Mouse (Mus musculus) thymus, adult 18-20 months (tissue): ENCODE data around the gene Bmper.

ENCODE experiments used
- DNase-seq, 2 experiments: peaks; one replicate each; pipeline ENCODE4 v3.0.0; 2022; ENCODE audit warnings: mixed read lengths in 2 of 2

Gene Bmper

DNA sequence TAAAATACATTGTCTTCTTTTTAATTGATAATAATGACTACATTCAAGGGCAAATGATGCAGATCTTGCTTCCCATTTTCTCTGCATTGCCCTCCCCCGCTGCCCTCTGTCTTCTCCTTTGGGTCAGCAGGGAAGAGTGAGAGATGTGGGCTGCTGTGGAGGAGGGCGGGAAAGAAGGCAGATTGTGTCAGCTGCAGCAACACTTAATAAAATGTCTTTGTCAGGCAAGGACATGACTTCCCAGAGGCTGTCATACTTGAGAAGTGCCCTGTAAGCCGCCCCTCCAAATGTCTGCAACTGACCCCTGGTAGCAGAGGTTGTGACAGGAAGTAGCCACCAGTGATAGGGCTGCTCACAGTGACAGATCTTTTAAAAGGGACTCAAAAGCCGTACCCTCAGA, 83.3 kb downstream of the Bmper start:
- no peak for DNase-seq

DNA sequence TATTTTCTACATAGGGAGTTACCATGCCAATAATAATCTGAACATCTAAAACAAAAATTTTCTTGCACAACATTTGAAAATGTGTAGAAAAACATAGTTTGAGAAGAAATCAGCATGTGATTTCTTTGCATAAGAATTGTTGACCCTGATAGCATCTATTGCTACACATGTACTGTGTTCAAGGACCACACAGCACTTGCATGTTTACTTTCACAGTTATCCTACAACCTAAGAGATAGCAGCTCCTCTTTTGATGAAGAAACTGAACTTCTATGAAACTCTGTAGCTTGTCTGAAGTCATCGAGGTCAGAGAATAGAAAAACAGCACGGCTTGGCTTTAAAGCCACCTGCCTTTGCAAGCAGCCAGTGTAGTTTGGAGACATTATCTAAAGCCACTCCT, 85.0 kb downstream of the Bmper start:
- no peak for DNase-seq

GRCm38 (mm10) chr9:23310953-23311352, 88.1 kb downstream of the Bmper start:
- no peak for DNase-seq

GRCm38 (mm10) chr9:23311956-23312355, 89.1 kb downstream of the Bmper start:
- DNase-seq = no peak

DNA sequence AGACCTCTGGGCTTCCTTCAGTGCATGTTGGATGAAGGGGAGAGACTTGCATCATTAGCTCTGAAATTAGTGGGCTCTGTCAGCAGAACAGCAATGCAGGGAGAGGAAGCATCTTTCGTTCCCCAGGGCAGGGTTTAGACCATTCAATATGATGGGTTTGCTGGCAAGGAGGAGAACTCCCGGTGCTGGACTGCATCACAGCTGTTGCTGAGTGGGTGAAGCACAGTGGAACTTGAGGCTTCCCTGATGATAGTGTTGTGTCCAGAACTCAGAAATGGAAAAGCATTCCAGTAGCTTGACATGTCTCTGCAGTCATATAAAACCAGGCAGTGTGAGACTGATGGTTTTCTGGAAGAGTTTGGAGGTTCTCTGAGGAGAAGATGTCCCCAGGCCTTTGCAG, 90.0 kb downstream of the Bmper start:
- no peak for DNase-seq

DNA sequence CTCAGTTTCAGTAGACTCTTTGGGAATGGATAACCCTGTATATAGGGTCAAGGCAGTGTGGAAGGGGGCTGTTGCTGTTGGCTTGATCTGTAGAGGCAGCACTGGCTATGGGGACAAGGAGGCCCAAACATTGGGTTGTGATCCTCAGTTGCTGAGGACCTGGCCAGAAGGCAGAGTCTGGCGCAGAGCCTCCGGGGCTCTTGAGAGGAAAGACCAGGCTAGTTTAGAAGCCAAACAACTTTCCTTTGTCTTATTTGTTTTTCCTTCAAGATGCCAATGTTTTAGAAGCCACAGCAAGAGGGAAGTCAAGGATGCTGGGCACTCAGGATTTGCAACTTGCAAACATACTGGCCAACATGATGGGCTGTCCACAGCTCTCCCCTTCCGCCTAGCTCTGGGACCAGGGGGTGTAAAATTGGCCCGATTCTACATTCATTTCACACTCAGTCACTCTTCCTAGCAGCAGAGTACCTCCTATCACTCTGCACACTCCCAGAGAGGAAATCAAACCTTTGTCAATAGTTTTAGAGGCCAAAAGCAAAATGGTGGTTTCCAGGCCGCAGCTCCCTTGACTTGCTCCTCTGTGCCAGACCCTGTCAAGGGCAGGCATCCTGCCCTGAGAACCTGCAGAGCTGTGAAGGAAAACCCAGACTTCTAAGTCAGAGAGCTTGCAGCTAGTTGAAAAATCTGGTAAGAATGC, 92.9 kb downstream of the Bmper start:
- DNase-seq = no peak

DNA sequence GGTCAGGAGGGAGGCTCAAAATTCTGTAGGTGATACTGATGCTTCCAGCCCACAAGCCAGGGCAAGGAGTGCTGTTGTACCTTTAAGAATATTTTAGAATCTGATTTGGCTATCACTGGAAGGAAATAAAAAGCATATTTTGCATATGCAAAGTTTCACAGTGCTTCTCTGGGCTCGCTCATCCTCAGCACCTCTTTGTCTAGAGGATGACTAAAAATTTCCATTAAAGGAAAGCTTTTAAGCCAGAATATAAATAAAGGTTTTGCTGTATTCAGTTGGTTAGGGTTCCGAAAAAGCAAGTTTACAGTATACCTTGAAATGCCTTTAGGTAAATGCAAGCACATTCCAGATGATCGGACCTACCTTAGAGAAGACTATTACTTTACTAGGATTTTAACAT, 105.0 kb downstream of the Bmper start:
- no peak for DNase-seq

DNA sequence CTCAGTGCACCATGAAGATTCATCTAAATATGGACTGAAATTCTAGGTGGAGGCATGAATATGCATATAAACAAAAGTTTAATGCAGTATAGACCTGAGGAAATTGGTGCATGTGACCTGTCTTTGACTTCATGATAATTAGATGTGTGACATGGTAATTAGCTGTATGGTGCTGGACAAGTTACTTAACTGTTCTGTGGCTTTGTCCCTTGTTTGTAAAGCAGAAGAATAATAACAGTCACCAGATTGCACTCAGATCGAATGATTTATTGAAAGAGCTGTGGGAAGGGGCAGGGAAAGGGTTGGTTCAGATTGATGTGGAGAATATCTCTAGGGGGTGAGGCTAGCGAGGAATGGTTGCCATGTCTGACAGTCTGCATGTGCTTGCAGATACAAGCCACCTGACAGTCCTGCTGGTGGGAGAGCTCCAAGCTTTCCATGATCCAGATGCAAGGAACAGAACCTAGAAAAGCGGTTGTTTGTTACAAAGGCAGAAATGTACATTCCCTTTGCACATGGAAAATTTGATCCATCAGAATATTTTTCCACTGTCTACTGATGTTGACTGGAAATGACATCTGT, 110.3 kb downstream of the Bmper start:
- no peak for DNase-seq

GRCm38 (mm10) chr9:23340551-23340950, 117.7 kb downstream of the Bmper start:
- DNase-seq = no peak

- DNase-seq = no peak
These were observed 118.4 kb downstream of the Bmper start for GRCm38 (mm10) chr9:23341246-23341645.

DNA sequence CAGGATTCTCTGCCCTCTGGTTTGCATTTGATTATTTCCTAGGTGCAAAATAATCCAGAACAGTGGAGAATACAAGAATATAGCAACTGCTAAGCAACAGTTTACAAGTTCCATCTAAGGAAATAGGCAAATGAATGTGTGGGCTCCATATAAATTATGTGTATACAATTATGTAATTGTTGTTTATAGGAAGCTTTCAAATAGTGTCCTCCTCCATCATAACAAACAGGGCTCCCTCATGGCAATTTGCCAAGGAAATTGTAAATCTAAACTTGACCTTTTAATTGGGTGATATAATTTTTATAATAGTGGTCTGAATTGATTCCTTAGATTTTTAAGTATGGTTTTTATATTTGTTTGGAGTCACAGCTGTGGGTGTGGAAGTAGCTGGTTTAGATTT, 121.5 kb downstream of the Bmper start:
- DNase-seq = no peak

GRCm38 (mm10) chr9:23345093-23345844, 122.4 kb downstream of the Bmper start:
- DNase-seq = no peak

- DNase-seq = no peak
These were observed 126.7 kb downstream of the Bmper start for GRCm38 (mm10) chr9:23349603-23350002.

DNA sequence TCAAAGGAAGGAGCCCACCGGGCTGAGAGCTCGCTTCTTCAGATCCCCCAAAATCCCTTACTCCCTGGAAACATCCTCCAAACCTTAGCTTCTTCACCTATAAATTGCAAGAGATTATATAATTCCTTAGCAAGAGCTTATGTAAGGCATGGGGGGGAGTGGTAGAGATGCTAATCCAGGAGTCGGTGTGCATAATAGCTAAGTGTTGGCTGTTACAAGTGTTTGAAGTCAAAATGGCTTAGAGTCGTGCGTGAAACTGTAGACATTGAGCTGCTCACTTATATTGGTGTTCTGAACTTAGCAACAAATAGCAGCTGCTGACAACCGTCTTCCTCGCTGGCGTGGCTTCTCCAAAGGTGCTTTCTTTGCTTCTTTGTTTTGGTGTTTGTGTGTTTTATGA, 128.5 kb downstream of the Bmper start:
- DNase-seq = no peak

- no peak for DNase-seq
These were observed 129.5 kb downstream of the Bmper start for GRCm38 (mm10) chr9:23352396-23352795.

GRCm38 (mm10) chr9:23354201-23354820, 131.4 kb downstream of the Bmper start:
- no peak for DNase-seq

- no peak for DNase-seq
These were observed 135.2 kb downstream of the Bmper start for GRCm38 (mm10) chr9:23358108-23358507.

DNA sequence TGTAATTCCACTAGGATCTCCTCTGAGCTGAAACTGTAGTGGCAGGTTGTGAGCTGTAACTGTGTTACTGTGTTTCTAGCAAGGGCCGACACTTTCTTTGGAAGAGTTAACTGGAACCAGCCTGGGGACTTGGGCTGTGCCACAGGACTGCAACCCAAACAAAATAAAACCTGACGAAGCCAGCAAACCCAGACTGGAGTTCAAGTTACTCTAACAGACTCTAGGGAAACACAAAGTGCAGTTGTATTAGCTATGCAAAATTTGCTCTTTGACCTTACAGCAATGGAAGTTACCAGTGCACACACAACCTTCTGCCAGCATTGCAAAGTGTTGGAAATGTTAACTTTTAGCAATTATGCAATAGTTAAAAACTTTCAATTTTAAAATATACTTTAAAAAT, 140.3 kb downstream of the Bmper start:
- no peak for DNase-seq

- DNase-seq = no peak
These were observed 140.7 kb downstream of the Bmper start for GRCm38 (mm10) chr9:23363540-23363939.

- DNase-seq = no peak
These were observed 141.2 kb downstream of the Bmper start for GRCm38 (mm10) chr9:23364047-23364446.

- DNase-seq = no peak
These were observed 145.2 kb downstream of the Bmper start for GRCm38 (mm10) chr9:23368124-23368523.

- no peak for DNase-seq
These were observed 152.0 kb downstream of the Bmper start for GRCm38 (mm10) chr9:23374789-23375460.
